ENCODE assay signal across 9 mouse cellular contexts in genomic region chr11:108023188-108023587, GRCm38 (mm10).
DNase-seq lines count a peak whose midpoint lies in the region; ATAC-seq and TF ChIP-seq lines count a peak whose summit lies in the region.
"Had no signal": no experiment of that assay in that cellular context is flagged by ENCODE, and none has a peak within 500 bp of the region (broad histone marks: within the 10 kb centered on the region; RNA-seq: fewer than 3 reads in every experiment).

No protein-coding gene starts in this region.

- no peaks in the 10 kb centered on the region; the same call in 1 of the 2 replicates for H3K4me1 ChIP-seq in forebrain, postnatal 0 days (ENCODE audit: insufficient read depth)
- H3K4me1 ChIP-seq: liver, embryonic 15.5 days had no signal

- no peaks in the 10 kb centered on the region for H3K9me3 ChIP-seq in forebrain, postnatal 0 days (ENCODE audit: low read length)
- H3K9me3 ChIP-seq: liver, embryonic 15.5 days; stomach, embryonic 15.5 days had no signal

- no peak for TF ChIP-seq CTCF in forebrain, postnatal 0 days (IDR thresholded peaks at IDR 0.05; ENCODE audit: low read depth)

- WGBS in forebrain, postnatal 0 days = 36% methylated on average over 14 of the region's 14 CpGs

- H3K36me3 ChIP-seq in forebrain, postnatal 0 days (ENCODE audit: insufficient read depth) = no peaks in the 10 kb centered on the region
- H3K36me3 ChIP-seq: liver, embryonic 15.5 days; stomach, embryonic 15.5 days had no signal

- peak; percentile 55 for DNase-seq in urinary bladder, postnatal 14 days (ENCODE audit: low spot score)
- DNase-seq in urinary bladder, postnatal 10 days (ENCODE audit: low spot score) = no peak
- peak; percentile 88 for DNase-seq in forebrain, postnatal 0 days
- peak; percentile 76 to 80 for DNase-seq in layer of hippocampus, postnatal 10 days (ENCODE audit: low spot score in 2 of 2)
- peak; percentile 71 to 89 for DNase-seq in lung, postnatal 4 days
- no peak for DNase-seq in natural killer cell, adult 2 months (ENCODE audit: low spot score in 2 of 2)
- DNase-seq in MN1 (ENCODE audit: low spot score) = no peak

- no peak overlapping the region for H3K27ac ChIP-seq in forebrain, postnatal 0 days (ENCODE audit: low read depth, low read length)
- H3K27ac ChIP-seq: liver, embryonic 15.5 days; stomach, embryonic 15.5 days had no signal

- ATAC-seq in forebrain, postnatal 0 days = peak; percentile 91

- H3K9ac ChIP-seq in forebrain, postnatal 0 days = no peak overlapping the region
- H3K9ac ChIP-seq: liver, embryonic 15.5 days; stomach, embryonic 15.5 days had no signal

- H3K27me3 ChIP-seq in forebrain, postnatal 0 days (ENCODE audit: insufficient read depth, low read length) = no peaks in the 10 kb centered on the region
- H3K27me3 ChIP-seq: liver, embryonic 15.5 days; stomach, embryonic 15.5 days had no signal

- no peak overlapping the region for H3K4me3 ChIP-seq in forebrain, postnatal 0 days (ENCODE audit: low read depth, low read length)
- H3K4me3 ChIP-seq: liver, embryonic 15.5 days; stomach, embryonic 15.5 days had no signal

- H3K4me2 ChIP-seq in forebrain, postnatal 0 days (ENCODE audit: low read depth) = peak overlapping the region; percentile 20; the same call in 1 of the 2 replicates
- H3K4me2 ChIP-seq: liver, embryonic 15.5 days; stomach, embryonic 15.5 days had no signal

Comparison
In these comparisons a context has a peak if more than half of its experiments do, and no peak if none do; other contexts are left out.
1. DNase-seq: peak in urinary bladder, postnatal 14 days (single experiment), forebrain, postnatal 0 days (single experiment), layer of hippocampus, postnatal 10 days (2 of 2) and lung, postnatal 4 days (2 of 2); none in urinary bladder, postnatal 10 days (single experiment), natural killer cell, adult 2 months (0 of 2) and MN1 (single experiment).